ENCODE assay signal across 9 mouse cellular contexts in genomic region chrX:112978583-112978982, GRCm38 (mm10).
DNase-seq lines count a peak whose midpoint lies in the region; ATAC-seq and TF ChIP-seq lines count a peak whose summit lies in the region.
"Had no signal": no experiment of that assay in that cellular context is flagged by ENCODE, and none has a peak within 500 bp of the region (broad histone marks: within the 10 kb centered on the region; RNA-seq: fewer than 3 reads in every experiment).

No protein-coding gene starts in this region.

- H3K9me3 ChIP-seq in forebrain, embryonic 14.5 days (replicated peaks; ENCODE audit: control insufficient read depth, low read length) = no peaks in the 10 kb centered on the region
- no peaks in the 10 kb centered on the region for H3K9me3 ChIP-seq in forebrain, embryonic 11.5 days (ENCODE audit: control insufficient read depth, low read length)
- no peaks in the 10 kb centered on the region for H3K9me3 ChIP-seq in lung, postnatal 0 days (ENCODE audit: low read length)
- H3K9me3 ChIP-seq: forebrain, embryonic 12.5 days had no signal

- H3K4me1 ChIP-seq in forebrain, embryonic 14.5 days (ENCODE audit: control insufficient read depth, insufficient read depth, low read length) = no peaks in the 10 kb centered on the region
- no peaks in the 10 kb centered on the region for H3K4me1 ChIP-seq in forebrain, embryonic 11.5 days (replicated peaks; ENCODE audit: control insufficient read depth, insufficient read depth, low read length)
- no peaks in the 10 kb centered on the region for H3K4me1 ChIP-seq in lung, postnatal 0 days (ENCODE audit: insufficient read depth, low read depth, low read length)
- H3K4me1 ChIP-seq: forebrain, embryonic 12.5 days had no signal

- no peaks in the 10 kb centered on the region for H3K27me3 ChIP-seq in forebrain, embryonic 14.5 days (replicated peaks; ENCODE audit: control insufficient read depth, insufficient read depth, low read length)
- H3K27me3 ChIP-seq in forebrain, embryonic 11.5 days (ENCODE audit: control insufficient read depth, insufficient read depth, low read length) = no peaks in the 10 kb centered on the region
- H3K27me3 ChIP-seq in lung, postnatal 0 days (replicated peaks; ENCODE audit: insufficient read depth, low read length) = no peaks in the 10 kb centered on the region
- H3K27me3 ChIP-seq: forebrain, embryonic 12.5 days had no signal

- H3K4me2 ChIP-seq in forebrain, embryonic 14.5 days (ENCODE audit: low read length) = no peak overlapping the region
- H3K4me2 ChIP-seq in forebrain, embryonic 11.5 days (ENCODE audit: low read depth, low read length, severe bottlenecking) = no peak overlapping the region
- no peak overlapping the region for H3K4me2 ChIP-seq in lung, postnatal 0 days (replicated peaks; ENCODE audit: low read depth, low read length)
- H3K4me2 ChIP-seq: forebrain, embryonic 12.5 days had no signal

- H3K9ac ChIP-seq in forebrain, embryonic 14.5 days (ENCODE audit: low read length) = no peak overlapping the region
- H3K9ac ChIP-seq in forebrain, embryonic 11.5 days (ENCODE audit: low read length) = no peak overlapping the region
- no peak overlapping the region for H3K9ac ChIP-seq in lung, postnatal 0 days (replicated peaks; ENCODE audit: low read depth)
- H3K9ac ChIP-seq: forebrain, embryonic 12.5 days had no signal

- ATAC-seq in forebrain, embryonic 14.5 days = no peak
- no peak for ATAC-seq in forebrain, embryonic 11.5 days (replicated peaks; ENCODE audit: low FRiP score)
- no peak for ATAC-seq in lung, postnatal 0 days
- no peak for ATAC-seq in megakaryocyte progenitor cell, adult 5-6 weeks (replicated peaks; ENCODE audit: poor library complexity)

- H3K4me3 ChIP-seq in forebrain, embryonic 14.5 days (ENCODE audit: low read depth, low read length) = no peak overlapping the region
- H3K4me3 ChIP-seq in forebrain, embryonic 11.5 days (ENCODE audit: low read depth, low read length) = no peak overlapping the region
- no peak overlapping the region for H3K4me3 ChIP-seq in lung, postnatal 0 days (ENCODE audit: low read depth, low read length)
- H3K4me3 ChIP-seq: forebrain, embryonic 12.5 days had no signal

- H3K36me3 ChIP-seq in forebrain, embryonic 14.5 days (ENCODE audit: control insufficient read depth, insufficient read depth, low read length) = no peaks in the 10 kb centered on the region
- H3K36me3 ChIP-seq in forebrain, embryonic 11.5 days (ENCODE audit: control insufficient read depth, insufficient read depth, low read length) = no peaks in the 10 kb centered on the region
- H3K36me3 ChIP-seq in lung, postnatal 0 days (ENCODE audit: insufficient read depth, low read length) = no peaks in the 10 kb centered on the region
- H3K36me3 ChIP-seq: forebrain, embryonic 12.5 days had no signal

- DNase-seq in forebrain, embryonic 14.5 days (ENCODE audit: low spot score) = peak; percentile 35
- DNase-seq in forebrain, embryonic 11.5 days (ENCODE audit: low spot score) = no peak
- peak; percentile 25 for DNase-seq in lung, postnatal 0 days (ENCODE audit: low spot score)
- no peak for DNase-seq in lung, postnatal 4 days
- DNase-seq in R1 (ENCODE audit: low read depth, low spot score) = peak; percentile 6
- DNase-seq in mesoderm, embryonic 11.5 days (ENCODE audit: low read depth, low spot score) = peak; percentile 31
- DNase-seq in gastrocnemius, adult 8-10 months (ENCODE audit: low spot score in 2 of 2) = no peak

- no peak overlapping the region for H3K27ac ChIP-seq in forebrain, embryonic 14.5 days (ENCODE audit: low read depth, low read length)
- H3K27ac ChIP-seq in forebrain, embryonic 11.5 days (ENCODE audit: low read depth, low read length) = no peak overlapping the region
- H3K27ac ChIP-seq in lung, postnatal 0 days (ENCODE audit: low read length) = no peak overlapping the region
- H3K27ac ChIP-seq: forebrain, embryonic 12.5 days had no signal

- 61% methylated on average over 3 of the region's 3 CpGs for WGBS in forebrain, embryonic 14.5 days
- WGBS in forebrain, embryonic 11.5 days = 57% methylated on average over 3 of the region's 3 CpGs
- 47% methylated on average over 3 of the region's 3 CpGs for WGBS in lung, postnatal 0 days

- no peak for TF ChIP-seq EP300 in lung, postnatal 0 days (IDR thresholded peaks at IDR 0.05)

- TF ChIP-seq CTCF in lung, postnatal 0 days (IDR thresholded peaks at IDR 0.05) = peak; percentile 60

Comparison
In these comparisons a context has a peak if more than half of its experiments do, and no peak if none do; other contexts are left out.
1. DNase-seq: peak in forebrain, embryonic 14.5 days (single experiment), lung, postnatal 0 days (single experiment), R1 (single experiment) and mesoderm, embryonic 11.5 days (single experiment); none in forebrain, embryonic 11.5 days (single experiment), lung, postnatal 4 days (0 of 2) and gastrocnemius, adult 8-10 months (0 of 2).